Mouse (Mus musculus) E14TG2a.4 (cell line): ENCODE results near the gene Capn9.
A peak's percentile ranks its signal among the peaks of the same experiment; 100 is the strongest.

Experiments
- H3K27me3 ChIP-seq: 2 replicates; pipeline ENCODE4 v1.6.1; 2014; ENCODE audit warnings: low read length, control low read depth; ENCODE audit not compliant: insufficient read depth
- H3K36me3 ChIP-seq: 2 replicates; pipeline ENCODE4 v1.6.1; 2014; ENCODE audit warnings: low read length, control low read depth; ENCODE audit not compliant: insufficient read depth
- H3K4me1 ChIP-seq: replicated peaks from 2 replicates; pipeline ENCODE4 v1.6.1; 2014; ENCODE audit warnings: low read depth, low read length, control low read depth
- H3K4me3 ChIP-seq: replicated peaks from 2 replicates; pipeline ENCODE4 v1.5.1; 2014; ENCODE audit warnings: mild to moderate bottlenecking, low read length
- H3K9me3 ChIP-seq: 2 replicates; pipeline ENCODE4 v1.6.1; 2014; ENCODE audit warnings: low read length, control low read depth
- CTCF ChIP-seq: conservative IDR thresholded peaks from 2 replicates; pipeline ENCODE4 v1.5.1; 2014; ENCODE audit warnings: low read length
- NANOG ChIP-seq: IDR thresholded peaks from 2 replicates; pipeline ENCODE4 v1.6.1; 2014; ENCODE audit warnings: borderline replicate concordance, low read length, mixed read lengths
- POU5F1 ChIP-seq: IDR thresholded peaks from 2 replicates; pipeline ENCODE4 v1.6.1; 2014; ENCODE audit warnings: low read length, borderline replicate concordance

The Capn9 gene

GRCm38 (mm10) chr8:124585718-124586425, 10.0 kb downstream of the Capn9 start:
- H3K4me1 ChIP-seq = 0 out of 2 replicates have a peak, but pooled peaks cover 3% of the 10 kb centered on the region
- no peaks in the 10 kb centered on the region for H3K36me3 ChIP-seq
- peaks cover 12% of the 10 kb centered on the region for H3K9me3 ChIP-seq
- TF ChIP-seq CTCF (no peak), POU5F1 (no peak), NANOG (no peak)
- no peaks in the 10 kb centered on the region for H3K27me3 ChIP-seq
- no peak overlapping the region for H3K4me3 ChIP-seq

GRCm38 (mm10) chr8:124586556-124586955, 10.6 kb downstream of the Capn9 start:
- H3K4me3 ChIP-seq = no peak overlapping the region
- H3K27me3 ChIP-seq = no peaks in the 10 kb centered on the region
- no peak for TF ChIP-seq CTCF
- TF ChIP-seq POU5F1 = no peak
- no peak for TF ChIP-seq NANOG
- H3K4me1 ChIP-seq = 0 out of 2 replicates have a peak, but pooled peaks cover 3% of the 10 kb centered on the region
- peaks cover 12% of the 10 kb centered on the region for H3K9me3 ChIP-seq
- no peaks in the 10 kb centered on the region for H3K36me3 ChIP-seq

- H3K4me3 ChIP-seq = no peak overlapping the region
- H3K27me3 ChIP-seq = no peaks in the 10 kb centered on the region
- no peaks in the 10 kb centered on the region for H3K36me3 ChIP-seq
- H3K9me3 ChIP-seq = no peaks in the 10 kb centered on the region
- 0 out of 2 replicates have a peak, but pooled peaks cover 3% of the 10 kb centered on the region for H3K4me1 ChIP-seq
- TF ChIP-seq CTCF = no peak
- no peak for TF ChIP-seq POU5F1
- TF ChIP-seq NANOG = no peak
These were observed 13.5 kb downstream of the Capn9 start for GRCm38 (mm10) chr8:124589393-124589792.

- TF ChIP-seq CTCF (no peak), NANOG (no peak), POU5F1 (no peak)
- Histone ChIP-seq H3K36me3 (no peaks in the 10 kb centered on the region), H3K9me3 (no peaks in the 10 kb centered on the region), H3K4me3 (no peak overlapping the region), H3K4me1 (0 out of 2 replicates have a peak, but pooled peaks cover 4% of the 10 kb centered on the region), H3K27me3 (no peaks in the 10 kb centered on the region)
These were observed 28.2 kb downstream of the Capn9 start for GRCm38 (mm10) chr8:124604066-124604465.

GRCm38 (mm10) chr8:124608239-124608971, 32.5 kb downstream of the Capn9 start:
- Histone ChIP-seq H3K4me3 (no peak overlapping the region), H3K36me3 (no peaks in the 10 kb centered on the region), H3K4me1 (peaks cover 9% of the 10 kb centered on the region), H3K9me3 (no peaks in the 10 kb centered on the region), H3K27me3 (no peaks in the 10 kb centered on the region)
- TF ChIP-seq CTCF = peak; percentile 86
- TF ChIP-seq NANOG = no peak

GRCm38 (mm10) chr8:124608972-124609353, 33.1 kb downstream of the Capn9 start:
- Histone ChIP-seq H3K4me1 (peaks cover 15% of the 10 kb centered on the region), H3K36me3 (no peaks in the 10 kb centered on the region), H3K4me3 (no peak overlapping the region), H3K9me3 (no peaks in the 10 kb centered on the region), H3K27me3 (no peaks in the 10 kb centered on the region)
- no peak for TF ChIP-seq CTCF
- no peak for TF ChIP-seq POU5F1
- no peak for TF ChIP-seq NANOG

GRCm38 (mm10) chr8:124614325-124614724, 38.4 kb downstream of the Capn9 start:
- no peaks in the 10 kb centered on the region for H3K36me3 ChIP-seq
- TF ChIP-seq CTCF (no peak), POU5F1 (no peak), NANOG (no peak)
- H3K27me3 ChIP-seq = peaks cover 10% of the 10 kb centered on the region

GRCm38 (mm10) chr8:124617266-124617869, 41.5 kb downstream of the Capn9 start:
- Histone ChIP-seq H3K9me3 (no peaks in the 10 kb centered on the region), H3K4me3 (peak overlapping the region; percentile 46; the same call in 1 of the 2 replicates), H3K27me3 (peaks cover 15% of the 10 kb centered on the region), H3K36me3 (no peaks in the 10 kb centered on the region), H3K4me1 (peaks cover 31% of the 10 kb centered on the region)
- TF ChIP-seq NANOG (no peak), CTCF (peak; percentile 78), POU5F1 (no peak)

More at GRCm38 (mm10) chr8:124614325-124614724, 38.4 kb downstream of the Capn9 start:
- no peaks in the 10 kb centered on the region for H3K9me3 ChIP-seq
- H3K4me1 ChIP-seq = peaks cover 31% of the 10 kb centered on the region
- H3K4me3 ChIP-seq = no peak overlapping the region

- TF ChIP-seq CTCF = no peak
- TF ChIP-seq POU5F1 = no peak
- no peak for TF ChIP-seq NANOG
- peak overlapping the region; percentile 46 for H3K4me3 ChIP-seq
- peaks cover 27% of the 10 kb centered on the region for H3K4me1 ChIP-seq
- peaks cover 15% of the 10 kb centered on the region for H3K27me3 ChIP-seq
- no peaks in the 10 kb centered on the region for H3K9me3 ChIP-seq
- H3K36me3 ChIP-seq = no peaks in the 10 kb centered on the region
These were observed 42.3 kb downstream of the Capn9 start for GRCm38 (mm10) chr8:124618252-124618651.
